Mouse (Mus musculus): ENCODE data around the gene Hdhd3.
A peak's percentile ranks its signal among the peaks of the same experiment; 100 is the strongest.
"Not testable (repeated sequence)": the region's sequence is repeated elsewhere in the genome, so short reads cannot be mapped to it uniquely, and the experiment has no call there.

The Hdhd3 gene

DNA sequence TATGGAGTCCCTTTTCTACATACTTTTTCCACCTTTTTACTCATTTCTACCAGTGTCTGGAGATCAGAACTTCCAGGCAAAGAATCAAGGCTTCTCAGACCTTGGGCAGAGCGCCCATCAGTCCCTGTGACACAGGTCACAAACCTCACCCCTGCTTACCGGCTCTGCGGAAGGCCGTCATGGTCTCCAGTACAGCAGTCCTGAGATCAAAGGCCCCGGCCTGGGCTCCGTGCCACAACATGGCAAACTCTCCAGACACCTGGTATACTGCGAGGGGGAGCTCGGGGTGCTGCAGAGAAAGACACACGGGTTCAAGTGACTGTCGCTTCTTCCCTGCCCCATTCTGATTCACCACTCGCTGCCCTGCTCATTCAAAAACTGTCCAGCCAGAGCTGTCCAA, 6.7 kb upstream of the Hdhd3 start:
- DNase-seq (ENCODE audit: low spot score in 2 of 2), result no peak

DNA sequence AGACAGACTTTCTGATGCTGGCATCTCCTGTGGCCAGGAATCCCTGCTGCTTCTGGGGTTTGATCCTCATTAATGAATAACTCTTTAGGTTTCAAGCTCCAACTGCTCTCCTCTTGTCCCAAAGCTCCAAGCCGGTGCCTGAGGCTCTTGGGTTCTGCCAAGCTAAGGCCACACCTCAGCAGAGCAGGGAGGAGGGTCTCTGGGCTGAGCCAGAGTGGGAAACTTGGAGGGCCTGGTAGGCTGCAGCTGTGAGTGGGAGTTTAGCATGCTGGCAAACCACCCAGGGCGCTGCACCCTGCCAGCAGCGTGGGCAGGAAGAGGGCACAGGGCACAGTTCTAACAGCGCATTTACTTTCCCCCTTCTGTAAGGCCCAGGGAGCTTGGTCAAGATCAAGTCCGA, 5.6 kb upstream of the Hdhd3 start:
- no peak for DNase-seq (ENCODE audit: low spot score in 2 of 2)

DNA sequence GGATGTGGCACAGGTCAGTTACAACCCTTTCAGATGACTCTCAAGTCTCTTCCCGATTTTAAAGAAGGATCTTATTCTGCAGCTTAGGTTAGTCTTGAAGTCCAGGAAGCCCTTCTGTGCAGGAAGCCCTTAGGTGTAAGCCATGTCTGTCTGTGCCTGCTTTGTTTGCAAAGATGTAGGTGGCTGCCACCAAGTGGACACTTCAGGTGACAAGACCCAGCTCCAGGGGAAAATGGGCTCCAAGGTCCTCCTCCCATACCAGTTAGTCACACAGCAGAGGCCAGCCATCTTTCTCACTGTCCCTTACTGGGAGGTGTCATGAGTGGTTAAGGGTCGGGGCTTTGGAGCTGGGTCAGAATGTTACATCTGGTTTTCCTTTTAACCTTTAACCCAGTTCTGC, 3.5 kb upstream of the Hdhd3 start:
- peak; percentile 36 to 51 for DNase-seq (ENCODE audit: low spot score in 2 of 2)

DNA sequence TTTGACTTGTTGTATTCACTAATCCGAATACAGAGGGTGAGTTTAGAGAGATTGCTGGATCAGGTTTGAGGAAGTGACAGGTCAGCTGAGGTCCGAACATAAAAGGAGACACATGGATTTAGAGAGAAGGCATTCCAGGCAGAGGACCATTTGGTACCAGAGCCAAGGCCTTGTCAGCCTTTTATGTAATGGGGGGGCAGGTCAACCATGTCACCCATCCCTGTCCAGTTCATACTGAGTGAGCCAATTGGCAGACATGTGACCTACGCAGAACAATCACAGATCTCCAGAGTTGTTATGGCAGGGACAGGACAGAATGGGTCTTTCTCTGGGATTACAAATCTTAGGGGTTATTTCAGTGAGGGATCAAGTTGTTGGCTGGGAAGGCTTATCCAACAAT, 2.7 kb upstream of the Hdhd3 start:
- DNase-seq (ENCODE audit: low spot score in 2 of 2), result no peak

DNA sequence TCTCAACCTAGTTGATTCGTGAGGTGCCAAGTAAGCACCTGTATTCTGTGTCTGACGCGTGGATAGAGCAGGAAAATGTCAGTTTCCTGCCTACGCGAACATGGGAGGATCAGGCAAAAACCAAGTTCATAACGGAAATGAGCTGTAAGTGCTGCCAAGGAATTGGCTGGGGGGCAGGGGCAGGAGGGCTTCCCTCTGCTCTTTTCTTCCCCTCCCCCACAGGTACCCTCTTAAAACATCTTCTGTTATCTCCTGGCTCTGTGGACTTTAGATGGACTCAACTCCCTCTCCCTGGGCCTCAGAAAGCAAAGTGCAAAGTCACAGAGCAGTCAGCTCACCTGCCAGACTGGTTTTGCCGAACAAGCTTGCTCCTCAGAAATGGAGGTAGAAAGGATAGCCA, 298 bp downstream of the Hdhd3 start:
- no peak for DNase-seq (ENCODE audit: low spot score in 2 of 2)

DNA sequence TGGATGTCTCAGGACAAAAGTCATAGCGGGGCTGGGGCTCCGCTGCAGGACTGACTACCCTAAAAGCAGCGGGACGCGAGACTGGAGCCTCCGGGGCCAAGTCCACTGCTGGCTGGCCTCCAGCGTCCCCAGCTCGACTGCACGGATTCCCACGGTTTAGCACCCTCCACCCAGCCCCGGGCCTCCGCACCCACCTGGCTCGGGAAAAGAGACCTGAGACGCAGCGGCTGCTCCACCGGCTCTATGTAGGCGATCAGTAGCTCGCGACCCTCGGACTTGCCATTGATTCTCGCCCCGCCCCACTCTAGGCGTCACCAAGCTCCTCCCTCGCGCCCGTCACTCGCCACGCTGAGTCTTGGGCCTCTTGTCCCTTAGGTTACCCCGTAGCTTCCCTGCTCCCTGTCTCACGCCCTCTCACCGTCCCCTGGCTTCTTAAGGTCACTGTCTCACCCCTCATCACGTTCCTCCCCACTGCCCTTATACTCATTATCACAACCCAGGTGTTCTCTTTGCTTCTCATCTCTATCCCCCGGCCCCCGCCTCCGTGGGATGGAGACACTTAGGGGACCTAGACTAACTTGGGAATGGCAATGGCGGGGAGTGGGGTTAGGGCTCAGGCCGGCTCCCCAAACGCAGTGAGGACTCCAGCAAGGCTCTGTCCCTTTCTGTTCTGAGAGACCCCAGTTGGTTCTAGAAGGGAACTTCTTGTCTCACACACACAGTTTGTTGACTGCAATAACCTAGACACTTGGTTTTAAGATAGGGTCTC, 1.1 kb downstream of the Hdhd3 start:
- peak; percentile 69 to 70 for DNase-seq (ENCODE audit: low spot score in 2 of 2)

DNA sequence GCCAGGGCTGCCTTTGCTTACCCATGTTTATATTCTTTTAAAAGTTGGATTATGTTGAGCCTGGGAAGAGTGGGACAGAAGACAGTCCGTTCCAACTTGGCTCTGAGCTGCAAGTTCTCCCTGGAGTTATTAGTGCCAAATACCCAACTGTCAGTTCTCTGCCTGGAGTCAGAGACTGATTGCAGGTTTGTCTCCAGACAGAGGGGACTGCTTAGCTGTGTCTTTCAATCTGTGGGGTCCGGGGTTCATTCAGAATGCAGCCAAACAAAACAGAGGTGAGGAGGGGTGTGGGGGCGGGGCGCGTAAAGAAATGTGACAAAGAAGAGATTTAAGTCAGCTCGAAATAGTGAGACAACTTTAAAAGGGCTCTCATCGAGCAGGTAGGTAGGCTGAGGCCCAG, 1.7 kb downstream of the Hdhd3 start:
- no peak for DNase-seq (ENCODE audit: low spot score in 2 of 2)

DNA sequence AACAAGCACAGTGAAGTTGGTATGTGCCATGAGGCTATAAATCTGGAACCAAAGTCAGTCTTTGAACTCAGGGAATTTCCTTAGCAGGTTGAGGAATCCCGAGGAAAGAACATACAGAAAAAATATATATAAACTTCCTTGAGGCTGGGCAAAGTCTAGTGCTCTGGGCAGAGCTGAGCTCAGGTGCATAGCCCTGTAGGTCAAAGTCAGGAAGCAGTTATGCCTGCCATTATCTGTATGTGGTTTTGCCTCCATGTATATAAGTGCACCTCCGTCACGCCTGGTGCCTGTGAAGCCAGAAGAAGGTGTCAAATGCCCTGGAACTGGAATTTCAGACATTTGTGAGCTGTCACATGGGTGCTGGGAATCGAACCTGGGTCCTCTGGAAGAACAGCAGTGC, 2.5 kb downstream of the Hdhd3 start:
- no peak for DNase-seq (ENCODE audit: low spot score in 2 of 2)

DNA sequence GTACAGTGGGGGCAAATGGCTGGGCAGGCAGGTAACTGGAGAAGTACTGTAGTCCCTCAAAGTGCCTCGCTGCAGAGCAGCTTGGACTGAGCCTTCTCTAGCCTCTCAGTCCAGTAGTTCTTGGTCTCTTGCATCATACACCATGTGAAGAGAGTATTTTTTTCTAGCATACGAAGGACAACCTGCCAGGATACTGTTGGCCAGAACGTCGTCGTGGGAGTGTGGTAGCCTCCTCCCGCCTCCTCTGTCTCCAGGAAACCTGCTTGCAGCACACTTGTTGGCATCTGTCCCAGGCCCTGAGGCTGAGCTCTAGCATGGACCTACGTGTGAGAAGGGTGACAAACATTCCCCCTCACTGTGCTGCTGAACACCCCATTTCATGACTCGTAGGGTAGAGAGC, 6.5 kb downstream of the Hdhd3 start:
- no peak for DNase-seq (ENCODE audit: low spot score in 2 of 2)

DNA sequence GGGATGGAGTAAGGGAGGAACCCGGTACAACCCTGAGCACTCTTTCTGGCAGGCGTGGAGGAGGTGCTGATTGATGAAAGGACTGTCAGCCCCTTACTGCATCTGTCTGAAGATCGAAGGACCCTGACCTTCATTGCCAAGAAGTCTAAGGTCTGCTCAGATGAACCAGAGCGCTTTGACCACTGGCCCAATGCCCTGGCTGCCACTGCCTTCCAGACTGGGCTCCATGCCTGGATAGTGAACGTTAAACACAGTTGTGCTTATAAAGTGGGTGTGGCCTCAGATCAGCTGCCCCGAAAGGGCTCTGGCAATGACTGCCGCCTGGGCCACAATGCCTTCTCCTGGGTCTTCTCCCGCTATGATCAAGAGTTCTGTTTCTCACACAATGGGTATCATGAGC, 7.3 kb downstream of the Hdhd3 start:
- DNase-seq (ENCODE audit: low spot score in 2 of 2), result no peak

DNA sequence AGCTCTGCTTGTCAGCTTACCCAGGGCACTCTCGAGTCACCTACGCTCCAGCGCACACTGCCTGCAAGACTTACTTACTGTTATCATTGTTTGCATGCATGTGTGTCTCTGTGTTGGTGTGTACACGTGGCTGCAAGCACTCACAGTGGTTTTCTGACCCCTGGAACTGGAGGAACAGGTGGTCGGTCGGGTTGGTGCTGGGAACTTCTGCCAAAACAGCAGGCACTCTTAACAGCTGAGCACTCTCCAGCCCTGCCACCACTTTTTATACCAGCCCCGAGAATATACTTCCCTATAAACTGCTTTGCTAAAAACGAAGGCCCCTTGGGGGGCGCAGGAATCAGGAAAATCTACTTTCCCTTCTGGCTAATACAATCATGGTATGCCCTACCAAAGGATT, 9.0 kb downstream of the Hdhd3 start:
- DNase-seq (ENCODE audit: low spot score in 2 of 2), result no peak

DNA sequence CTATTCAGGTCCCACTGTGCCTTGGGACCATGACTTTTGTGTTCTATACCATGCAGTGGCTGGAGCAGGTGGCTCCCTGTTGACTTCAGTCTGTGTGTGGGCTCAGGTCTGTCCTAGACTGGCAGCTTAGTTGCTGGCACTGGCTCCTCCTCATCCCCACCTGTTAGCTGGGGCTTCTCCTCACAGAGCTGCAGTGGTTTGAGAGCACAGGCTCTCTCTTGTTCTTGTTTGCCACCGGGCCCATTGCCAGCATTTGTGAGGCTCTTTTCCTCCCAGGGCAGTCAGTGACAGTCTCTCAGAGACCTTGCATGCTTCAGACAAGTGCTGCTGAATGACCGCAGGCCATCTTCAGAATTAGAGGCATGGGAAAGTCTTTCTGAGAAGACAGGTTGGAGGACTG, 10.6 kb downstream of the Hdhd3 start:
- DNase-seq (ENCODE audit: low spot score in 2 of 2), result no peak

DNA sequence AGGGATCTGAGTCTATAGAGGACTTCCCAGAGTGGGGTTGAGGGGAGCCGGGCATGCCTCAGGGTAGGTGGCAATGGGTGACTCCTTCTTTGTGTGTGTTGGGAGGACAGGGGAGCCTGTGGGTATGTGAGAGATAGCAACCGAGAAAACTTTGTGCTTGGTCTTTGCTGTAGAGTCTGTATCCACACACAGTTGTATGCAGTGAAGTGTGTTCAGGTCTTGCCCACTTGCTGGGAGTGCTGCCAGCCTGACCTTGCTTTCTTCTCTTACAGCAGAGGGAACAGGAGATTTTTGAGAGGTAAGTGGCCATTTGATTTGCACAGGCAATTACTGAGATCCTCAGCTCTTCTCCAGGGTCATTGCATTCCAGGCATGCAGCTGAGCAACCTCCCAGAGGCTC, 15.4 kb downstream of the Hdhd3 start:
- no peak for DNase-seq (ENCODE audit: low spot score in 2 of 2)

DNA sequence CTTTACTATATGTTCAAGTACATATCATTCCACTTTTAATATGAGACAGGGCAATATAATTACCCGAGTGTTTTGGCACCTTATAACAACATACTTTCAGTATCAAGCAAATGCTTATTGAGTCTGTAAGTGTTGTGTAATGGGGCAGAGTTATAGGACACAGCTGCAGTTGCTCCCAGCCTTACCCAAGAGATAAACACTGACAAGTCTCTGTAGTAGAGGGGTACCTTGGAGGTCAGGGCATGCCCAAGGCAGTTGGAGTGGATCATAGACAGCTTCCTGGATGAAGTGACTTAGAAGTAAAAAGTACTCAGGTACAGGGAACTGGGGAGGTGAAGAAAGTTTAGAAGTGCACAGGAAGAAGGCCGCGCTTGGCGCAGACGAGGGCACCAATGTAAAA, 16.1 kb downstream of the Hdhd3 start:
- DNase-seq (ENCODE audit: low spot score in 2 of 2), result no peak

DNA sequence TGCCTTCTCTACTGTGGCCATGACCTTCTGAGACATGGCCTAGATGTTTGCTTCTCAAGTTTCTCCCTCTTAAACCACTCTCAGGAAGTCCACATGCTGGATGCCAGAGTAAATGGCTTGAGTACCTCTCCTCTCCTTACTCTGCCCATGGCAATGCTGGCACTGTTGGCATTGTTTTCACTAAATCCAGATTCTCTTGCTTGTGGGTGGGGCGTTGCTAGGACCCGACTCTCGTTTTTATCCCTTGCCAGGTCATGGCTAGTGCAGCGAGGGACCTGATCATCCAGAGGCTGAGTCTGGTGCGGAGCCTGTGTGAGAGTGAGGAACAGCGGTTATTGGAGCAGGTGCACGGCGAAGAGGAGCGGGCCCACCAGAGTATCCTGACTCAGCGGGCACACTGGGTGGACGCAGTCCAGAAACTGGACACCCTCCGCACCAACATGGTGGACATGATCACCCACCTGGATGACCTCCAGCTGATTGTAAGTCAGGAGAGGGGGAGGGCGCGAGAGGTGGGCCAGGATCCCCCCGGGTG, 17.0 kb downstream of the Hdhd3 start:
- no peak for DNase-seq (ENCODE audit: low spot score in 2 of 2)

DNA sequence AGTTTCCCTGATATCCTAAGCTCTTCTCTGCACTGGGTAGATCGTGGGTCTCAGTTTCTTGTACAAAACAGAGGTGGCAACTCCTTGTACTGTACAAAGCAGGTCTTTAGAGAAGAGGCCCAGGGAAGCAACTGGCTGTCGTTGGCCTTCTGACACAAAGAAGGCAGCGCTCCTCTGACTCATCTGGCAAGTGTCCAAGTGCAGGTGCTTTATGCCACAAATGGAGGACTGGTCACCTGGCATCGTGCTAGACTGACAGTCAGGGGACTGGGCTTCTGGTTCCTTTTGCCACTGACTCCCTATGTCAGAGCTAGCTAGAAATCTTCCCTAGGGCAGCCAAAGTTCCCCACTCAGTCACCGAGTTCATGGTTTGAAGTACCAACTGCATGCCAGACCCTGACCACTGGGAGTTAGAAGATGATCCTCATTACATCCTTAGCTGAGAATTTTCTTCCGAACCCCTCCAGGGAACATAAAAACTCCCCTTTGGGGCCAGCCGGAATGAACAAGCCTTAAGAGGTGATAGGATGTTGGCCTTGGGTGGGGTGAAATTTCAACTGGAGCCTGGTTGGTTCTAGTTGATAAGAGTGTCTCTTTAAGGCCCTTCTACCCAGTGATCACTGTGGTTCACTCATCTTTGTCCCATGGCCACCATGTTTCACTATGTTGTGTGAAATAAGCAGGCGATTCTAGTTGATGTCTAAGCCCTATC, 17.7 kb downstream of the Hdhd3 start:
- DNase-seq (ENCODE audit: low spot score in 2 of 2), result no peak

DNA sequence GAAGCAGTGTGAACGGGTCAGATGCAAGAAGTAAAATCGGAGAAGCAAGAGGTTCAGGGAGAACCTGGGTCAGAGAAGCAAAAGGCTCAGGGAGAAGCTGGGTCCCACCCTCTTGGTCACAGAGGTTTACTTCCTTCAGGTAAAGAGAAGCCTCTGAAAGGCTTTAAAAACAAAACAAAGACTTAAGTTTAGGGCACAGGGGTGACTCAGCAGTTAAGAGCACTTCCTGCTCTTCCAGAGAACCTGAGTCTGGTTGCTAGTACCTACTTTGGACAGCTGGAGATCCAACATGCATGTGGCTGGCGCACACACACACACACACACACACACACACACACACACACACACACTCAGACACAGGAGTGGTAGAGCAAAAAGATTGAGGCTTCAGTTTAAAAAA, 18.3 kb downstream of the Hdhd3 start:
- DNase-seq (ENCODE audit: low spot score in 2 of 2), result no peak

DNA sequence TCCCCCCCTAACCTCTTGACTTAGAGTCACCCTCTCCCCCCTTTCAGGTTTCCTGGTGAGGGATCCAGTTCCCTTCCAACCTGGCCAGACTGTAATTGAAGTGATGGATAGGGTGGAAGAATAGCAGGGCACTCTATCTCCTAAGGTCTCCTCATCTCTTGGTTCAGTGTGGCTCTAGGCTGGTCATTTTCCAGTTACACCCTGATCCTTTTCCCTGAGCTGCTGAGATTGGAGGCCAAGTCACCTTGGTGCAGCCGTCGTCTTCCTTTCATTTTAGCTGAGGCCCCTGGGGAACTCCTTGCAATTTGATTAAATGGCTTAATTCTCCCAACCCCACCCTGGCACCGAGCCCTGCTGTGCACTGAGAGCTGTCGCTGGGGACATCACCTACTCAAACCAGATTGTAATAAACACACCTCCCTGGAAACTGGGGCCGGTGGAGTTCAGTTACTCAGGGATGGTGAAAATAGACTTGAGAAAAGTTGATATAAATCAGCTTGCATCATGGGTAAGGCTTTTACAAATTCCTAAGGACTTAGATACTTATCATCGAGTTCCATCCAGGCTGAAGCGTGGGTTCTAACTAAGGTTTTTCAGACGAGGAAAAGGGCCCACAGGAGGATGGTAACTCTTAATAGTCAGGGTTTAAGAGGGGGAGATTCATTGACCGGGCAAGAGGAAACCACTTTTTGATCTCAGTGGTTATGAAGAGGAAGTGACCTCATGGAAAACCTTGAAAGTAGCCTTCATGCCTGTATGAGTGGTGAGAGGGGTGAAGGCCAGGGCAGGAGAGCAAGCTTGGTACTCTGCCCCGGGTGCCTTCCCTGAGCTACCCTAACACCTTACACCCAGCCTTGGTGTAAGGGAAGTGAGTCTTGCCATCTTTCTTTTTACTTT, 22.3 kb downstream of the Hdhd3 start:
- peak; percentile 76 to 84 for DNase-seq (ENCODE audit: low spot score in 2 of 2)

DNA sequence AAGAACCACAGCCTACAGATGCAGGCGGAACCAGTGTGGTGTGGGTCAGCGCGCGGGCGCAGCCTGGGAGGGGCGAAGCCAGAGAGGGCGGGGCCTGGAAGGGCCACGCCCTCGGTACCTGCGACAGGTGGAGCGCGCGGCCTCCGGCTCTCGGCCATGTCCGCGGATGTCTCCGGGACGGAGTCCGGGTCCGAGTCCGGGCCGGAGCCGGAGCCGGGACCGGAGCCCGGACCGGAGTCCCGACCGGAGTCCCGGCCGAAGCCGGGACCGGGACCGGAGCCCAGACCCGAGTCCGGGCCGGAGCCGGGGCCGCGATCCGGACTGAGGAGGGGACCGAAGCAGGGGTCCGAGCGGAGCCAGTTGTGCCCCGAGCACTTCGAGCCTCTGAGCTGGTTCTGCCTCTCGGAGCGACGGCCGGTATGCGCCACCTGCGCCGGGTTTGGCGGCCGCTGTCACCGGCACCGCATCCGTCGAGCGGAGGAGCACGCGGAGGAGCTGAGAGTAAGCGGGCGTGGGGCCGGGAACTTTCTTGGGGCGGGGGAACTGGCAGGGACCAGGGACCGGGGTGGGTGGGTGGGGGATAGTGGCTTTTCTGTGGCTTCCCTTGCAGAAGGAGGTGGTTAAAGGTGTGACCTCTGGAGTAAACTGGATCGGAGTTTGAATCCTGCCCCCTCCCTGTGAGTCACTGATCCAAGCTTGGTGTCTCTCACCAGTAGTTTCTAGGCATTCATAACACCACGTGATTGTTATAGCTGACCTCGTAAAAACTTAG, 23.1 kb downstream of the Hdhd3 start, which contains the start of gene Bspry:
TSS of gene Bspry (plus strand) at position 117 of the 772 bp plus-strand sequence.
- DNase-seq (ENCODE audit: low spot score in 2 of 2), result peak; percentile 60 to 69

DNA sequence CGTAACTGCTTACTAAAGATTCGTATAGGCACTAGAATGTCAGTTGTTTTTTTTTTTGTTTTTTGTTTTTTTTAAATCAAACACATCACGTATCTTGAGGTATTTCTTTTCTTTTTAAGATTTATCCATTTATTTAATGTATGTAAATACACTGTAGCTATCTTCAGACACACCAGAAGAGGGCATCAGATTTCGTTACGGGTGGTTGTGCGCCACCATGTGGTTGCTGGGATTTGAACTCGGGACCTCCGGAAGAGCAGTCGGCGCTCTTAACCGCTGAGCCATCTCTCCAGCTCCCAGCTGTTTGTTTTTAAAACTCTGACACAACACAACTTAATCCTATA, 23.7 kb downstream of the Hdhd3 start:
- DNase-seq (ENCODE audit: low spot score in 2 of 2), result not testable (repeated sequence)

DNA sequence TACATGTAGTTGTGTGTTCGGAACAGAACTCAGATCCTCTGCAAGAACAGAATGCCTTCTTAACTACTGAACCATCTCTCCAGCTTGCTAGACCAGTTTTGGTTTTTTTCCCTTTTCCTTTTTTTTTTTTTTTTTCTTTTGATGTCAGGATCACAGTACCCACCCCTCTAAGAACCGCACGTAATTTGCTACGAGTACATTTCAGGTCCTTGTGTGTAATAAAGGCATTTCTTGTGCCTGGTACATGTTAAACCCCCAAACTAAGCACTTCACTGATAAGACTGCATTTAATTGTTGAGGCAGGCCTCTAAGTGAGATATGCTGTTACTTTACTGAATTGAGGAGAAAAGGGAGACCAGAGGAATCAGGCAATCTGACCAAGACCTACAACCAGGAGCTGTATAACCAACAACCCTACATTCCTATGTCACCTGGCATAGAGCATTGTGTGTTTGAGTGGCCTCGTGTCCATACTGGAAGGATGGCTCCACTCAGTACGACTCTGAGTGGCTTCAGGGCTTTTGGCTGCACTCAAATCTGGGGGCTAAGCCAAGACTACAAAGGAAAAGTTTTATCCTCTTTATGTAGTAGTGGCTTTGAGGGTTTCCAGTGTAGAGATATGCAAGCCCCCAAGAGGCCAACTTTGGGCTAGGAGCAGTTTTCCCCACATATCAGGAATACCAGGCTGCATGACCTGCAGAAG, 25.6 kb downstream of the Hdhd3 start:
- no peak for DNase-seq (ENCODE audit: low spot score in 2 of 2)

Measured in natural killer cell, adult 2 months (primary cell).